Mouse (Mus musculus) heart, embryonic 13.5 days (tissue): ENCODE results near the gene Lin52. TPM values are rescaled to one million over a fixed set of nuclear protein-coding genes. Genes with fewer than 3 reads are reported as not detected.
"Not testable (repeated sequence)": the region's sequence is repeated elsewhere in the genome, so short reads cannot be mapped to it uniquely, and the experiment has no call there.

Source experiments
- ATAC-seq: fragments of 200-750 bp; cut with Nextera tagmentation; 2 replicates; pipeline ENCODE4 v1.8.0; 2017; ENCODE audit warnings: moderate TSS enrichment; ENCODE audit not compliant: insufficient number of reproducible peaks, low FRiP score, low TSS enrichment; ENCODE audit errors: extremely low read depth
- H3K27ac ChIP-seq: fragments of 300-500 bp; sonication (generic); replicated peaks from 2 replicates; pipeline ENCODE4 v1.5.1; 2015; ENCODE audit warnings: moderate library complexity, mild to moderate bottlenecking, inconsistent platforms
- H3K27me3 ChIP-seq: fragments of 300-500 bp; sonication (generic); replicated peaks from 2 replicates; pipeline ENCODE4 v1.6.1; 2015; ENCODE audit warnings: mild to moderate bottlenecking, inconsistent platforms
- H3K36me3 ChIP-seq: fragments of 300-500 bp; sonication (generic); 2 replicates; pipeline ENCODE4 v1.6.1; 2015; ENCODE audit warnings: mild to moderate bottlenecking, inconsistent platforms
- H3K4me1 ChIP-seq: fragments of 300-500 bp; sonication (generic); 2 replicates; pipeline ENCODE4 v1.6.1; 2015; ENCODE audit warnings: inconsistent platforms
- H3K4me2 ChIP-seq: fragments of 300-500 bp; sonication (generic); 2 replicates; pipeline ENCODE4 v1.6.1; 2015; ENCODE audit warnings: inconsistent platforms, mild to moderate bottlenecking, moderate library complexity
- H3K4me3 ChIP-seq: fragments of 300-500 bp; sonication (generic); 2 replicates; pipeline ENCODE4 v1.5.1; 2015; ENCODE audit warnings: moderate library complexity, mild to moderate bottlenecking, inconsistent platforms
- H3K9ac ChIP-seq: fragments of 300-500 bp; sonication (generic); 2 replicates; pipeline ENCODE4 v1.6.1; 2015; ENCODE audit warnings: inconsistent platforms, mild to moderate bottlenecking, moderate library complexity
- H3K9me3 ChIP-seq: fragments of 300-500 bp; sonication (generic); 2 replicates; pipeline ENCODE4 v1.6.1; 2016; ENCODE audit warnings: inconsistent platforms
- WGBS: fragments of 180-500 bp; shearing (Covaris S2); methylation state at CpG from one replicate; pipeline ENCODE4 v1.1.7; 2015; ENCODE audit warnings: mixed read lengths; 5-methylcytosine and 5-hydroxymethylcytosine counted together
- polyA plus RNA-seq: library from polyadenylated mRNA; unstranded; fragments of >200 nt; fragmentation: Nextera tagmentation; extraction: Ambion mirVana; gene quantifications from 2 replicates; pipeline ENCODE4 v1.2.1, GENCODE M21; 2015

Gene Lin52
- polyA plus RNA-seq, 1 experiment from 2014 or later = 12.9 TPM

- Histone ChIP-seq H3K4me2 (no peak overlapping the region), H3K4me1 (no peaks in the 10 kb centered on the region), H3K27me3 (no peaks in the 10 kb centered on the region), H3K9me3 (0 out of 2 replicates have a peak, but pooled peaks cover 4% of the 10 kb centered on the region), H3K9ac (no peak overlapping the region), H3K36me3 (peaks cover 14% of the 10 kb centered on the region), H3K4me3 (no peak overlapping the region), H3K27ac (no peak overlapping the region)
- no peak for ATAC-seq
- WGBS = 60% methylated on average over 2 of the region's 2 CpGs
Observed at GRCm38 (mm10) chr12:84518018-84518417, 66.8 kb downstream of the Lin52 start.

GRCm38 (mm10) chr12:84523728-84524127 lies 72.5 kb downstream of the Lin52 start:
- ATAC-seq = no peak
- Histone ChIP-seq H3K4me1 (no peaks in the 10 kb centered on the region), H3K36me3 (peaks cover 14% of the 10 kb centered on the region), H3K4me3 (no peak overlapping the region), H3K9ac (no peak overlapping the region), H3K9me3 (no peaks in the 10 kb centered on the region), H3K27me3 (no peaks in the 10 kb centered on the region), H3K4me2 (no peak overlapping the region), H3K27ac (no peak overlapping the region)
- 64% methylated on average over 3 of the region's 3 CpGs for WGBS

- ATAC-seq = no peak
- WGBS = 68% methylated on average over 11 of the region's 11 CpGs
- Histone ChIP-seq H3K9ac (no peak overlapping the region), H3K27ac (no peak overlapping the region), H3K36me3 (peaks cover 11% of the 10 kb centered on the region), H3K9me3 (no peaks in the 10 kb centered on the region), H3K4me2 (no peak overlapping the region), H3K4me3 (no peak overlapping the region), H3K4me1 (no peaks in the 10 kb centered on the region), H3K27me3 (no peaks in the 10 kb centered on the region)
Observed at GRCm38 (mm10) chr12:84524147-84525050, 73.2 kb downstream of the Lin52 start.

- no peak for ATAC-seq
- no peaks in the 10 kb centered on the region for H3K4me1 ChIP-seq
- H3K27me3 ChIP-seq = no peaks in the 10 kb centered on the region
- 79% methylated on average over 12 of the region's 12 CpGs for WGBS
- H3K36me3 ChIP-seq = peaks cover 14% of the 10 kb centered on the region
- H3K9me3 ChIP-seq = no peaks in the 10 kb centered on the region
- H3K4me3 ChIP-seq = no peak overlapping the region
- H3K4me2 ChIP-seq = no peak overlapping the region
- no peak overlapping the region for H3K9ac ChIP-seq
- no peak overlapping the region for H3K27ac ChIP-seq
Observed at GRCm38 (mm10) chr12:84525422-84525821, 74.2 kb downstream of the Lin52 start.

GRCm38 (mm10) chr12:84530426-84530825 lies 79.2 kb downstream of the Lin52 start:
- Histone ChIP-seq H3K36me3 (peaks cover 31% of the 10 kb centered on the region), H3K4me1 (peaks cover 5% of the 10 kb centered on the region; the same call in 1 of the 2 replicates), H3K27ac (no peak overlapping the region), H3K4me2 (no peak overlapping the region), H3K9ac (no peak overlapping the region), H3K4me3 (no peak overlapping the region), H3K9me3 (no peaks in the 10 kb centered on the region), H3K27me3 (no peaks in the 10 kb centered on the region)
- ATAC-seq = no peak
- WGBS = 73% methylated on average over 5 of the region's 5 CpGs

- peaks cover 5% of the 10 kb centered on the region; the same call in 1 of the 2 replicates for H3K4me1 ChIP-seq
- H3K27ac ChIP-seq = no peak overlapping the region
- no peak overlapping the region for H3K9ac ChIP-seq
- H3K4me2 ChIP-seq = no peak overlapping the region
- no peaks in the 10 kb centered on the region for H3K9me3 ChIP-seq
- peaks cover 23% of the 10 kb centered on the region for H3K36me3 ChIP-seq
- no peaks in the 10 kb centered on the region for H3K27me3 ChIP-seq
- H3K4me3 ChIP-seq = no peak overlapping the region
- 81% methylated on average over 13 of the region's 13 CpGs for WGBS
- ATAC-seq = no peak
Observed at GRCm38 (mm10) chr12:84531906-84532829, 80.9 kb downstream of the Lin52 start.

GRCm38 (mm10) chr12:84532830-84533199 lies 81.6 kb downstream of the Lin52 start:
- Histone ChIP-seq H3K4me3 (no peak overlapping the region), H3K4me1 (peaks cover 5% of the 10 kb centered on the region; the same call in 1 of the 2 replicates), H3K9me3 (no peaks in the 10 kb centered on the region), H3K9ac (no peak overlapping the region), H3K36me3 (peaks cover 23% of the 10 kb centered on the region), H3K27ac (no peak overlapping the region), H3K27me3 (no peaks in the 10 kb centered on the region), H3K4me2 (no peak overlapping the region)
- ATAC-seq = no peak
- WGBS = 88% methylated on average over 8 of the region's 8 CpGs

GRCm38 (mm10) chr12:84533706-84534486 lies 82.7 kb downstream of the Lin52 start:
- no peak for ATAC-seq
- Histone ChIP-seq H3K27ac (no peak overlapping the region), H3K9me3 (no peaks in the 10 kb centered on the region), H3K36me3 (peaks cover 23% of the 10 kb centered on the region), H3K4me2 (no peak overlapping the region), H3K27me3 (no peaks in the 10 kb centered on the region), H3K4me1 (peaks cover 5% of the 10 kb centered on the region; the same call in 1 of the 2 replicates), H3K4me3 (no peak overlapping the region), H3K9ac (no peak overlapping the region)
- 77% methylated on average over 7 of the region's 7 CpGs for WGBS

- WGBS = 87% methylated on average over 3 of the region's 3 CpGs
- not testable (repeated sequence) for H3K4me2 ChIP-seq, H3K36me3 ChIP-seq, H3K27me3 ChIP-seq, H3K9me3 ChIP-seq, H3K4me1 ChIP-seq, H3K27ac ChIP-seq, H3K9ac ChIP-seq, H3K4me3 ChIP-seq, ATAC-seq
Observed at GRCm38 (mm10) chr12:84539537-84539936, 88.3 kb downstream of the Lin52 start.

- 0 out of 2 replicates have a peak, but pooled peaks cover 2% of the 10 kb centered on the region for H3K27me3 ChIP-seq
- no peak overlapping the region for H3K27ac ChIP-seq
- H3K9ac ChIP-seq = no peak overlapping the region
- H3K36me3 ChIP-seq = no peaks in the 10 kb centered on the region
- no peaks in the 10 kb centered on the region for H3K9me3 ChIP-seq
- WGBS = 78% methylated on average over 11 of the region's 11 CpGs
- no peaks in the 10 kb centered on the region for H3K4me1 ChIP-seq
- no peak overlapping the region for H3K4me2 ChIP-seq
- ATAC-seq = no peak
- H3K4me3 ChIP-seq = no peak overlapping the region
Observed at GRCm38 (mm10) chr12:84541391-84541958, 90.3 kb downstream of the Lin52 start.
